Mouse (Mus musculus): ENCODE results near the gene Gng13. TPM values are rescaled to one million over a fixed set of nuclear protein-coding genes. Genes with fewer than 3 reads are reported as not detected.

The Gng13 gene
- total and polyA plus RNA-seq, 2 experiments from 2014 or later: 3.2 TPM; not detected in 1

GRCm38 (mm10) chr17:25755627-25756377 lies 38.8 kb downstream of the Gng13 start:
- Histone ChIP-seq H3K27me3 (ENCODE audit: control insufficient read depth, insufficient read depth, low read length) (no peaks in the 10 kb centered on the region), H3K36me3 (replicated peaks; ENCODE audit: control insufficient read depth, insufficient read depth, low read length) (no peaks in the 10 kb centered on the region), H3K9me3 (replicated peaks; ENCODE audit: control insufficient read depth, low read length) (no peaks in the 10 kb centered on the region), H3K4me3 (ENCODE audit: low read depth, low read length) (no peak overlapping the region), H3K4me2 (ENCODE audit: low read depth, low read length) (no peak overlapping the region), H3K4me1 (ENCODE audit: control insufficient read depth, insufficient read depth) (no peaks in the 10 kb centered on the region), H3K27ac (ENCODE audit: low read depth) (no peak overlapping the region), H3K9ac (replicated peaks; ENCODE audit: low read depth, low read length) (no peak overlapping the region)
- 33% methylated on average over 4 of the region's 4 CpGs for WGBS
- no peak for DNase-seq (ENCODE audit: low spot score)
- TF ChIP-seq EP300 (IDR thresholded peaks at IDR 0.05; ENCODE audit: low read depth) (no peak), CTCF (IDR thresholded peaks at IDR 0.05; ENCODE audit: low read depth) (no peak)
- no peak for ATAC-seq (ENCODE audit: insufficient read depth, low read depth)

DNA sequence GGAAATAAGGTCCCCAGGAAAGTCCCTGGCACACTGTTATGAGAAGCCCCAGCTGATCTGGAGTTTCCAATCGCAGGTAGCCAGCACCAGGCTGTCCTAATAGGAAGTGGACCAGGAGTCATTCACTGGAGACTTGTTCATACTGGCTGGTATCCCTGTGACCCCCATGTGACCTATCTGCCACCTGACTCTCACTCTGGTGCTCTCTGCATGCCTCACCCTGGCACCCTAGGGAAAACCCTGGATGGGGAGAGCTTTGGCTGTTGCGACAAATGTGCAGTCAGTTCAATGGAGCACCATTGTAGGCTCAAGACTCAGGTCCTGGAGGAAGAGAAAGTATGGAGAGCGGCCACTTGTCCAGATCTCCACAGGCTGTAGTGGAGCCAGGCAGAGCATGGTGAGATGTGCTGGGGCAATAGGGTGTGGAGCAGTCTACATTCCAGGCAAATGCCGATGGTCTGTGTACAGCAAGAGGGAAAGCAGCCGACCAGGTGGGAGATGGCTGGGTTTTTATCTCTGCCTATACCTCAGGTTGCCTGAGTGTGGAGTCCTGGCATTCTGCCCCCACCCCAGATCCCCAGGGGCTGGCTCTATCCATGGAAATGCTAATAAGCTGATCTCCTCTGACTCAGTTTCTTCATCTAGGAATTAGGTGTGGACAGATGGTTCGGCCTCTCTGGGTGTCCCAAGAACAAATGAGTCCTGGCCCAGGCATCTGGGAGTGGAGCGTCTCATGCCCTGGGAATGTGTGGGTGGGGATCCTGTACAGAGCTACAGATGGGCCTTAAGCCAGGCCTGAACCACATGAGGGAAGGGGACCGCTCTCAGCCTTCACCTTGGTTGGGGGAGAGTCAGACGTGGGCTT lies 39.6 kb downstream of the Gng13 start:
- ATAC-seq (ENCODE audit: insufficient read depth, low read depth) (0 out of 2 replicates have a peak, but pooled peaks have one; percentile 19), DNase-seq (ENCODE audit: low spot score) (peak; percentile 12)
- Histone ChIP-seq H3K9me3 (replicated peaks; ENCODE audit: control insufficient read depth, low read length) (no peaks in the 10 kb centered on the region), H3K27me3 (ENCODE audit: control insufficient read depth, insufficient read depth, low read length) (no peaks in the 10 kb centered on the region), H3K36me3 (replicated peaks; ENCODE audit: control insufficient read depth, insufficient read depth, low read length) (no peaks in the 10 kb centered on the region), H3K4me1 (ENCODE audit: control insufficient read depth, insufficient read depth) (no peaks in the 10 kb centered on the region), H3K4me3 (ENCODE audit: low read depth, low read length) (no peak overlapping the region), H3K27ac (ENCODE audit: low read depth) (no peak overlapping the region), H3K4me2 (ENCODE audit: low read depth, low read length) (no peak overlapping the region), H3K9ac (replicated peaks; ENCODE audit: low read depth, low read length) (no peak overlapping the region)
- TF ChIP-seq EP300 (IDR thresholded peaks at IDR 0.05; ENCODE audit: low read depth) (no peak), CTCF (IDR thresholded peaks at IDR 0.05; ENCODE audit: low read depth) (no peak)
- 54% methylated on average over 9 of the region's 9 CpGs for WGBS

DNA sequence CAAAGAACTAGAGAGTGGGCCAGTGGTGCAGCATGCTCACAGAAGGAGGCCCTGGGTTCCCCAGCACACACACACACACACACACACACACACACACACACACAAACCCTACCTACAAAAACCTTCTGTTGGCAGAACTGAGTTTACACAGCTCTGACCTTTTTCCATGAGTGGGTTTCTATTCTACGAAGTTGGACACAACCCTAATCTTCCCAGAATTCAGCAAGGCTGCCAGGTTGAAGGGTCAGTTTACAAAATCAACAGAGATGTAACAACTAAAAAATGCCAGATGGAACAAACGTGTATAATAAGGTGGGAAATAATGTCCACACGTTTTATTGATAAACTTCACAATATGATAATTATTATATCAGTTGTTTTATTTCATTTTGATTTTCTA lies 40.7 kb downstream of the Gng13 start:
- 54% methylated on average over 3 of the region's 3 CpGs for WGBS
- Histone ChIP-seq H3K9me3 (replicated peaks; ENCODE audit: control insufficient read depth, low read length) (no peaks in the 10 kb centered on the region), H3K9ac (replicated peaks; ENCODE audit: low read depth, low read length) (no peak overlapping the region), H3K36me3 (replicated peaks; ENCODE audit: control insufficient read depth, insufficient read depth, low read length) (no peaks in the 10 kb centered on the region), H3K4me3 (ENCODE audit: low read depth, low read length) (no peak overlapping the region), H3K4me1 (ENCODE audit: control insufficient read depth, insufficient read depth) (no peaks in the 10 kb centered on the region), H3K27ac (ENCODE audit: low read depth) (no peak overlapping the region), H3K4me2 (ENCODE audit: low read depth, low read length) (no peak overlapping the region), H3K27me3 (ENCODE audit: control insufficient read depth, insufficient read depth, low read length) (no peaks in the 10 kb centered on the region)
- no peak for TF ChIP-seq CTCF (IDR thresholded peaks at IDR 0.05; ENCODE audit: low read depth)
- no peak for TF ChIP-seq EP300 (IDR thresholded peaks at IDR 0.05; ENCODE audit: low read depth)
- ATAC-seq (ENCODE audit: insufficient read depth, low read depth) (no peak), DNase-seq (ENCODE audit: low spot score) (no peak)

DNA sequence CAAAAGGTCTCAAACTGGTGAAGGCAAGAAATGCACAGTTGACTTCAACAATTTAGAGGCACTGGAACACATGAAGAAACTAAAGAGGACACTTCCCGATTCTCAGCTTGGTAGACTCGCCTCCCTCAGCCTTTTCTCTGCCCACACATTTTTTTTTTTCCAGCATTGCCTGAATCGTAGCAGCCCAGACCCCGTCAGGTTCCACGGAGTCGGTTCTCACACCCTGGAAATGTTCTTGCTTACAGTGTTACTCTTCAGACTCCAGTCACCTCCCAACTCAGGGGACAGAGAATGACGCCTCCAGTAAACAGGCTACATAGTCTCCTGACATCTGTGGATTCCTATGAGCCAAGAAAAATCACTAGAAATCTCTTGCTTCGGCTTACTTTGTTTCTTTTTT lies 43.2 kb downstream of the Gng13 start:
- ATAC-seq (ENCODE audit: insufficient read depth, low read depth): no peak
- Histone ChIP-seq H3K9ac (replicated peaks; ENCODE audit: low read depth, low read length) (no peak overlapping the region), H3K4me2 (ENCODE audit: low read depth, low read length) (no peak overlapping the region), H3K4me3 (ENCODE audit: low read depth, low read length) (no peak overlapping the region), H3K9me3 (replicated peaks; ENCODE audit: control insufficient read depth, low read length) (no peaks in the 10 kb centered on the region), H3K36me3 (replicated peaks; ENCODE audit: control insufficient read depth, insufficient read depth, low read length) (no peaks in the 10 kb centered on the region), H3K27me3 (ENCODE audit: control insufficient read depth, insufficient read depth, low read length) (no peaks in the 10 kb centered on the region), H3K27ac (ENCODE audit: low read depth) (no peak overlapping the region), H3K4me1 (ENCODE audit: control insufficient read depth, insufficient read depth) (no peaks in the 10 kb centered on the region)
- no peak for TF ChIP-seq EP300 (IDR thresholded peaks at IDR 0.05; ENCODE audit: low read depth)
- TF ChIP-seq CTCF (IDR thresholded peaks at IDR 0.05; ENCODE audit: low read depth): no peak
- 65% methylated on average over 8 of the region's 8 CpGs for WGBS
- no peak for DNase-seq (ENCODE audit: low spot score)

DNA sequence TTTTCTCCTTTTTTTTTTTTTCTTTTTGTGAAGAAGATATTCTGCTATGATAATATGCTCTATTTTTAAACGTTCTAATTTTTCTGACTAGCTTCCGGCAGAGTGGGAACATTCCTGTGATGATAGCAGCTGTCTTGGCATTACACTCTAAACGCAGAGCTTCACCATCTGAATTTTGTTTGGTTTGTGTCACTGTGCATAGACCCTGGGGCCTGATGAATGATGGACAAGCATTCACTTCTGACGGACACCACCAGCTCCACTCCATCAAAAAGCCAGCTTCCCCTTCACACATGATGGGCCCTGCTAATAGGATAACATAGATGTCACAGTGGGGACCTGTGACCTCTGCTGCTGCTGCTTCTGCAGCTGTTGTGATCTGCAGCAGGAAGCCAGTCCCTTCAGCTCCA lies 44.6 kb downstream of the Gng13 start:
- H3K9me3 ChIP-seq (replicated peaks; ENCODE audit: control insufficient read depth, low read length): no peaks in the 10 kb centered on the region
- DNase-seq (ENCODE audit: low spot score): no peak
- H3K4me3 ChIP-seq (ENCODE audit: low read depth, low read length): no peak overlapping the region
- ATAC-seq (ENCODE audit: insufficient read depth, low read depth): peak; percentile 24; the same call in 1 of the 2 replicates
- no peaks in the 10 kb centered on the region for H3K4me1 ChIP-seq (ENCODE audit: control insufficient read depth, insufficient read depth)
- H3K27me3 ChIP-seq (ENCODE audit: control insufficient read depth, insufficient read depth, low read length): no peaks in the 10 kb centered on the region
- H3K4me2 ChIP-seq (ENCODE audit: low read depth, low read length): no peak overlapping the region
- TF ChIP-seq CTCF (IDR thresholded peaks at IDR 0.05; ENCODE audit: low read depth) (no peak), EP300 (IDR thresholded peaks at IDR 0.05; ENCODE audit: low read depth) (no peak)
- 20% methylated on average over 4 of the region's 4 CpGs for WGBS
- H3K9ac ChIP-seq (replicated peaks; ENCODE audit: low read depth, low read length): no peak overlapping the region
- no peaks in the 10 kb centered on the region for H3K36me3 ChIP-seq (replicated peaks; ENCODE audit: control insufficient read depth, insufficient read depth, low read length)
- H3K27ac ChIP-seq (ENCODE audit: low read depth): no peak overlapping the region; the same call in 1 of the 2 replicates

Measured in heart, postnatal 0 days (tissue).